ENCODE assay signal across 23 mouse cellular contexts in genomic region chr4:32669825-32670224, GRCm38 (mm10). TPM values are rescaled to one million over a fixed set of nuclear protein-coding genes. Genes with fewer than 3 reads are reported as not detected.
DNase-seq lines count a peak whose midpoint lies in the region; ATAC-seq and TF ChIP-seq lines count a peak whose summit lies in the region.
"Had no signal": no experiment of that assay in that cellular context is flagged by ENCODE, and none has a peak within 500 bp of the region (broad histone marks: within the 10 kb centered on the region; RNA-seq: fewer than 3 reads in every experiment).

No protein-coding gene starts in this region.

- H3K4me3 ChIP-seq in intestine, postnatal 0 days (ENCODE audit: low read depth, low read length) = no peak overlapping the region
- no peak overlapping the region for H3K4me3 ChIP-seq in intestine, embryonic 16.5 days (ENCODE audit: low read length)
- H3K4me3 ChIP-seq in midbrain, embryonic 14.5 days (replicated peaks; ENCODE audit: low read depth, low read length) = no peak overlapping the region
- no peak overlapping the region for H3K4me3 ChIP-seq in midbrain, embryonic 15.5 days
- H3K4me3 ChIP-seq: embryonic facial prominence, embryonic 12.5 days; erythroblast, embryonic 14.5 days; forebrain, embryonic 13.5 days; intestine, embryonic 15.5 days; kidney, embryonic 15.5 days; midbrain, embryonic 10.5 days; neural tube, embryonic 13.5 days had no signal

- H3K36me3 ChIP-seq in intestine, postnatal 0 days (ENCODE audit: control insufficient read depth, insufficient read depth) = peaks cover 38% of the 10 kb centered on the region
- H3K36me3 ChIP-seq in intestine, embryonic 16.5 days (ENCODE audit: control insufficient read depth, insufficient read depth, low read length) = peaks cover 7% of the 10 kb centered on the region
- peaks cover 80% of the 10 kb centered on the region for H3K36me3 ChIP-seq in midbrain, embryonic 14.5 days (ENCODE audit: control insufficient read depth, insufficient read depth, low read length)
- peaks cover 42% of the 10 kb centered on the region for H3K36me3 ChIP-seq in midbrain, embryonic 15.5 days (replicated peaks)

- no peaks in the 10 kb centered on the region for H3K27me3 ChIP-seq in intestine, postnatal 0 days (replicated peaks; ENCODE audit: control insufficient read depth, insufficient read depth, low read length)
- H3K27me3 ChIP-seq in intestine, embryonic 16.5 days (replicated peaks; ENCODE audit: control insufficient read depth, insufficient read depth, low read length) = no peaks in the 10 kb centered on the region
- H3K27me3 ChIP-seq in midbrain, embryonic 14.5 days (ENCODE audit: control insufficient read depth, insufficient read depth, low read length) = no peaks in the 10 kb centered on the region
- no peaks in the 10 kb centered on the region for H3K27me3 ChIP-seq in midbrain, embryonic 15.5 days (replicated peaks)
- H3K27me3 ChIP-seq: CH12.LX; embryonic facial prominence, embryonic 12.5 days; forebrain, embryonic 13.5 days; intestine, embryonic 15.5 days; kidney, embryonic 15.5 days; neural tube, embryonic 13.5 days had no signal

- no peak overlapping the region for H3K9ac ChIP-seq in intestine, postnatal 0 days (ENCODE audit: low read depth, low read length)
- no peak overlapping the region for H3K9ac ChIP-seq in intestine, embryonic 16.5 days (ENCODE audit: low read depth, low read length)
- H3K9ac ChIP-seq in midbrain, embryonic 14.5 days (replicated peaks; ENCODE audit: low read length) = no peak overlapping the region
- H3K9ac ChIP-seq in midbrain, embryonic 15.5 days = no peak overlapping the region
- H3K9ac ChIP-seq: embryonic facial prominence, embryonic 12.5 days; forebrain, embryonic 13.5 days; hindbrain, embryonic 14.5 days; intestine, embryonic 15.5 days; kidney, embryonic 15.5 days; neural tube, embryonic 13.5 days had no signal

- H3K4me2 ChIP-seq in intestine, postnatal 0 days (replicated peaks; ENCODE audit: low read depth) = no peak overlapping the region
- no peak overlapping the region for H3K4me2 ChIP-seq in intestine, embryonic 16.5 days (ENCODE audit: low read depth, low read length)
- H3K4me2 ChIP-seq in midbrain, embryonic 14.5 days (ENCODE audit: low read length) = no peak overlapping the region
- H3K4me2 ChIP-seq in midbrain, embryonic 15.5 days = no peak overlapping the region
- H3K4me2 ChIP-seq: embryonic facial prominence, embryonic 12.5 days; forebrain, embryonic 13.5 days; heart, embryonic 11.5 days; hindbrain, embryonic 14.5 days; intestine, embryonic 15.5 days; kidney, embryonic 15.5 days; neural tube, embryonic 13.5 days had no signal

- no peaks in the 10 kb centered on the region for H3K4me1 ChIP-seq in intestine, postnatal 0 days (replicated peaks; ENCODE audit: control insufficient read depth, insufficient read depth, low read length)
- no peaks in the 10 kb centered on the region for H3K4me1 ChIP-seq in intestine, embryonic 16.5 days (ENCODE audit: control insufficient read depth, insufficient read depth, low read length)
- no peaks in the 10 kb centered on the region for H3K4me1 ChIP-seq in midbrain, embryonic 14.5 days (ENCODE audit: control insufficient read depth, insufficient read depth, low read length)
- no peaks in the 10 kb centered on the region for H3K4me1 ChIP-seq in midbrain, embryonic 15.5 days
- H3K4me1 ChIP-seq: embryonic facial prominence, embryonic 12.5 days; forebrain, embryonic 13.5 days; intestine, embryonic 15.5 days; kidney, embryonic 15.5 days; midbrain, embryonic 10.5 days; neural tube, embryonic 13.5 days had no signal

- H3K27ac ChIP-seq in intestine, postnatal 0 days (ENCODE audit: low read depth, low read length) = no peak overlapping the region
- H3K27ac ChIP-seq in intestine, embryonic 16.5 days (ENCODE audit: low read length) = no peak overlapping the region
- no peak overlapping the region for H3K27ac ChIP-seq in midbrain, embryonic 14.5 days (replicated peaks; ENCODE audit: low read depth, low read length)
- H3K27ac ChIP-seq in midbrain, embryonic 15.5 days = no peak overlapping the region
- H3K27ac ChIP-seq: embryonic facial prominence, embryonic 12.5 days; forebrain, embryonic 13.5 days; hindbrain, embryonic 14.5 days; intestine, embryonic 15.5 days; kidney, embryonic 15.5 days; macrophage; midbrain, embryonic 10.5 days; neural tube, embryonic 13.5 days had no signal

- TF ChIP-seq CTCF in intestine, postnatal 0 days (IDR thresholded peaks at IDR 0.05; ENCODE audit: low read depth) = peak; percentile 51

- H3K9me3 ChIP-seq in intestine, postnatal 0 days (ENCODE audit: control insufficient read depth) = no peaks in the 10 kb centered on the region
- no peaks in the 10 kb centered on the region for H3K9me3 ChIP-seq in intestine, embryonic 16.5 days (ENCODE audit: control insufficient read depth, low read length)
- H3K9me3 ChIP-seq in midbrain, embryonic 14.5 days (ENCODE audit: control insufficient read depth, low read length) = no peaks in the 10 kb centered on the region
- H3K9me3 ChIP-seq in midbrain, embryonic 15.5 days = no peaks in the 10 kb centered on the region
- H3K9me3 ChIP-seq: embryonic facial prominence, embryonic 12.5 days; forebrain, embryonic 13.5 days; intestine, embryonic 15.5 days; kidney, embryonic 15.5 days; midbrain, embryonic 10.5 days; neural tube, embryonic 13.5 days had no signal

- WGBS in intestine, postnatal 0 days = 84% methylated on average over 2 of the region's 2 CpGs
- WGBS in intestine, embryonic 16.5 days = 89% methylated on average over 2 of the region's 2 CpGs
- WGBS in midbrain, embryonic 14.5 days = 89% methylated on average over 2 of the region's 2 CpGs
- WGBS in midbrain, embryonic 15.5 days = 87% methylated on average over 2 of the region's 2 CpGs

- ATAC-seq in intestine, postnatal 0 days = no peak
- no peak for ATAC-seq in intestine, embryonic 16.5 days
- no peak for ATAC-seq in midbrain, embryonic 14.5 days (ENCODE audit: low FRiP score, low TSS enrichment)
- ATAC-seq in midbrain, embryonic 15.5 days (replicated peaks) = no peak
- ATAC-seq: forebrain, embryonic 13.5 days; intestine, embryonic 15.5 days had no signal

- peak; percentile 4 for DNase-seq in midbrain, embryonic 14.5 days
- DNase-seq in A20 (ENCODE audit: low read depth, low spot score) (peak; percentile 22), ZHBTc4 (ENCODE audit: low read depth, low spot score) (peak; percentile 16)
- no peak for DNase-seq in cerebellum, postnatal 4 days (ENCODE audit: low spot score in 2 of 2)
- DNase-seq: cerebellum, adult 9-10 months; gastrocnemius, postnatal 25 days; left cerebral cortex, postnatal 4 days; lung, adult 2 months; right cerebral cortex, adult 18-20 months had no signal

RNA-seq across cellular contexts. Expression of gene Mdn1, which starts 12.9 kb away (rescaled TPM):
- 3.9 and 4.6 TPM in 2 replicates for polyA plus RNA-seq in intestine, postnatal 0 days (2015; fragmentation: Nextera tagmentation; extraction: Ambion mirVana)
- 8.1 and 8.3 TPM in 2 replicates for polyA plus RNA-seq in intestine, embryonic 16.5 days (2015; fragmentation: Nextera tagmentation; extraction: Ambion mirVana)
- polyA plus RNA-seq in midbrain, embryonic 14.5 days (2014; fragmentation: Nextera tagmentation; extraction: Ambion mirVana) = 18.7 and 19.6 TPM in 2 replicates
- polyA plus RNA-seq in midbrain, embryonic 15.5 days (2015; fragmentation: Nextera tagmentation; extraction: Ambion mirVana) = 15.8 and 21.3 TPM in 2 replicates

RNA-seq across cellular contexts. Expression of gene Casp8ap2, which starts 54.6 kb away (rescaled TPM):
- polyA plus RNA-seq in intestine, postnatal 0 days (2015; fragmentation: Nextera tagmentation; extraction: Ambion mirVana) = 18.4 and 19.2 TPM in 2 replicates
- polyA plus RNA-seq in intestine, embryonic 16.5 days (2015; fragmentation: Nextera tagmentation; extraction: Ambion mirVana) = 30.9 and 37.3 TPM in 2 replicates
- 41.3 and 44.9 TPM in 2 replicates for polyA plus RNA-seq in midbrain, embryonic 14.5 days (2014; fragmentation: Nextera tagmentation; extraction: Ambion mirVana)
- polyA plus RNA-seq in midbrain, embryonic 15.5 days (2015; fragmentation: Nextera tagmentation; extraction: Ambion mirVana) = 43.2 and 45.2 TPM in 2 replicates

Comparison
In these comparisons a context has a peak if more than half of its experiments do, and no peak if none do; other contexts are left out.
1. DNase-seq: peak in midbrain, embryonic 14.5 days (single experiment), A20 (single experiment) and ZHBTc4 (single experiment); none in cerebellum, postnatal 4 days (0 of 2).